Mouse (Mus musculus): ENCODE measurements around the gene Prss30. TPM values are rescaled to one million over a fixed set of nuclear protein-coding genes. Genes with fewer than 3 reads are reported as not detected.

Gene Prss30
- polyA plus RNA-seq, 1 experiment from 2014 or later, result not detected

DNA sequence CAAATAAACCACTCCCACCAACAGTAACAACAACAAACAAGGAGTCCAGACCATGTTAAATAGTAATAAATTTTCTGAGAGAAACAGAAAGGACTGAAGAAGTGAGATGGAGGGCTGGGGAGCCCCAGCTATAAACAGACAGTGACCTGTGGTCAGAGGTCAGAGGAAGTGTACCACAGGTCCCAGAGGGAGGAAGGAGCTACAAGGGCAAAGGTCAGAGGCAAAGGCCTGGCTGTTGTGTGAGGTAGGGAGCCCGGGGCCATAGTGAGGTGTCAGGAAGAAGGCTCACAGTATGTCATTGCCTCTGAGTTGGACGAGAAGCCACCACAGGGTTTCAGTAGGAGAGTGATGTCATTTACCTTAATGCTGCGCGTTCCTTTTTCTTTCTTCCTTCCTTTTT lies 2.5 kb upstream of the Prss30 start:
- no peaks in the 10 kb centered on the region for H3K4me1 ChIP-seq (replicated peaks)
- no peaks in the 10 kb centered on the region for H3K36me3 ChIP-seq
- no peaks in the 10 kb centered on the region for H3K9me3 ChIP-seq (replicated peaks)
- no peak overlapping the region for H3K27ac ChIP-seq
- no peak overlapping the region for H3K4me3 ChIP-seq
- no peaks in the 10 kb centered on the region for H3K27me3 ChIP-seq
- H3K4me2 ChIP-seq, result no peak overlapping the region
- ATAC-seq (replicated peaks; ENCODE audit: insufficient number of reproducible peaks, insufficient read depth, low FRiP score, low read depth), result no peak
- H3K9ac ChIP-seq, result no peak overlapping the region
- WGBS, result 57% methylated on average over 4 of the region's 4 CpGs

DNA sequence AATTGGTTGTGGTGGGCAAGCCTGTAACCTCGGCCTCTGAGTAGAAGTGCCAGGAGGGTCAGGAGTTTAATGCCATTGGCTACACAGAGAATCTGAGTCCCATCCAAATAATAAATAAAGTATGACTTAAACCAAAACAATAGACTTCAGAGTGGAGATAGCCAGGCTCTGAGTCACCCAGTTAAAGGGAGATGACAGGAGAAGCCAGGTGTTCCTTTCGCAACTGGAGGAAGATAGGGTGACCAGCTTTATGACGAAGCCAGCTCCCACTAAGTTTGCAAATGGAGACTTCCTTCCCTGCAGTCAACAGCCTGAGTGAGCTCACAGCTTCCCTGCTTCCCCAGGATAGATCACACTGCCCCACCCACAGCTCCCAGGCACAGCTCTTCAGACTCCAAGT lies 895 bp downstream of the Prss30 start:
- H3K27ac ChIP-seq, result no peak overlapping the region
- H3K36me3 ChIP-seq, result no peaks in the 10 kb centered on the region
- no peaks in the 10 kb centered on the region for H3K27me3 ChIP-seq
- no peak overlapping the region for H3K4me3 ChIP-seq
- WGBS, result 50% methylated on average over 3 of the region's 3 CpGs
- no peak overlapping the region for H3K4me2 ChIP-seq
- no peak for ATAC-seq (replicated peaks; ENCODE audit: insufficient number of reproducible peaks, insufficient read depth, low FRiP score, low read depth)
- H3K4me1 ChIP-seq (replicated peaks), result no peaks in the 10 kb centered on the region
- H3K9me3 ChIP-seq (replicated peaks), result no peaks in the 10 kb centered on the region
- no peak overlapping the region for H3K9ac ChIP-seq

DNA sequence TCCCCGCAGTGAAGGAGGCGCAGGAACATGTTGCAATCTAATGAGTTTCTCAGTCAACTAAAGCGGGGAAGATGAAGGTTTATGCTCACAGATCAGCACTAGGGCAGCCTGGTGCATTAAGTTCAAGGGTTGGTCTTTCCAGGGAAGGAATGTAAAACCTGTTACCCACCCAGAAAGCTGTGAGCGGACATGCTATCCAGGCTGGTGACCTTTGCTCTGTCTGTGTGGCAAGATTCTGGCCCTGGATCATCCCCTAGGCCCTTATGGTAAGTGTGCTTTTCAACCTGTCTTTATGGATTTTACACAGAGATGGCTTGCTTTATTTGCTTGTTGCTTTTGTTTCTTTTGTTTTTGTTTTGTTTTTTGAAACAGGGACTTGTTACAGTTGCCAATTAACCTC lies 3.7 kb downstream of the Prss30 start:
- H3K27me3 ChIP-seq, result no peaks in the 10 kb centered on the region
- H3K36me3 ChIP-seq, result no peaks in the 10 kb centered on the region
- no peaks in the 10 kb centered on the region for H3K9me3 ChIP-seq (replicated peaks)
- H3K27ac ChIP-seq, result no peak overlapping the region
- no peak for ATAC-seq (replicated peaks; ENCODE audit: insufficient number of reproducible peaks, insufficient read depth, low FRiP score, low read depth)
- no peak overlapping the region for H3K9ac ChIP-seq
- H3K4me2 ChIP-seq, result no peak overlapping the region
- H3K4me1 ChIP-seq (replicated peaks), result no peaks in the 10 kb centered on the region
- no peak overlapping the region for H3K4me3 ChIP-seq
- 89% methylated on average over 4 of the region's 4 CpGs for WGBS

DNA sequence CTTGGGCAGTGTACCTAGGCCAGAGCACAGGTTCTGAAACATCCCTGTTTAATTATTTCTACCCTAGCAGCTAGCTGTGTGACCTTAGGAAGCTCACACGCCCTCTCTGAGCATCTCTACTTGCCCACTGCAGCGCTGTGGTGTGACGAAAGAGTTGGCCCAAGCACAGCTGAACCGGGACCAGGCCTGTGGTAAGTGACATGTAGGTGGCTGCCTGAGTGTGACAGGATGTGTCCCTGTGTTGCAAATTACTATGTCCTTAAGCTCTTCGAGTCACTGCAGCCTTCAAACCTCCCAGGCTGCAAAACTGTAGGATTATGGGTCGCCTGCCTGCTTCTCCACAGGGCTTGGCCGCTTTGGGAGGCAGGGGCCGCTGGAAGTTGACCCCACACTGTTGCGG lies 9.1 kb downstream of the Prss30 start:
- Histone ChIP-seq H3K27ac (no peak overlapping the region), H3K4me3 (no peak overlapping the region), H3K9me3 (replicated peaks) (no peaks in the 10 kb centered on the region), H3K36me3 (no peaks in the 10 kb centered on the region), H3K9ac (no peak overlapping the region), H3K4me1 (replicated peaks) (no peaks in the 10 kb centered on the region), H3K27me3 (no peaks in the 10 kb centered on the region), H3K4me2 (no peak overlapping the region)
- ATAC-seq (replicated peaks; ENCODE audit: insufficient number of reproducible peaks, insufficient read depth, low FRiP score, low read depth), result no peak
- 78% methylated on average over 9 of the region's 9 CpGs for WGBS

DNA sequence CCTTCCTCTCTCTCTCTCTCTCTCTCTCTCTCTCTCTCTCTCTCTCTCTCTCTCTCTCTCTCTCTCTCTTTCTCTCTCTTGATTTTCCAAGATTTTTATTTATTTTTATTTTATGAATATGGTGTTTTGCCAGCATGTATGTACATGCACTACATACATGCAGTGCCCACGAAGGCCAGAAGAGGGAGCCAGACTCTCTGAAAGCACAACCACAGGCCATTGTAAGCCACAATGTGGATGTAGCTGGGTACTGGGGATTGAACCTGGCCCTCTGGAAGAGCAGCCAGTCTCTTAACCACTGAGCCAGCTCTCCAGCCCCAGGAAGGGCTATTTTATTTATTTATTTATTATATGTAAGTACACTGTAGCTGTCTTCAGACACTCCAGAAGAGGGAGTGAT lies 11.1 kb downstream of the Prss30 start:
- Histone ChIP-seq H3K9ac (no peak overlapping the region), H3K36me3 (no peaks in the 10 kb centered on the region), H3K4me2 (no peak overlapping the region), H3K4me3 (no peak overlapping the region), H3K4me1 (replicated peaks) (no peaks in the 10 kb centered on the region), H3K27ac (no peak overlapping the region), H3K27me3 (no peaks in the 10 kb centered on the region), H3K9me3 (replicated peaks) (no peaks in the 10 kb centered on the region)
- 14% methylated on average over 1 of the region's 1 CpGs for WGBS
- ATAC-seq (replicated peaks; ENCODE audit: insufficient number of reproducible peaks, insufficient read depth, low FRiP score, low read depth), result no peak

DNA sequence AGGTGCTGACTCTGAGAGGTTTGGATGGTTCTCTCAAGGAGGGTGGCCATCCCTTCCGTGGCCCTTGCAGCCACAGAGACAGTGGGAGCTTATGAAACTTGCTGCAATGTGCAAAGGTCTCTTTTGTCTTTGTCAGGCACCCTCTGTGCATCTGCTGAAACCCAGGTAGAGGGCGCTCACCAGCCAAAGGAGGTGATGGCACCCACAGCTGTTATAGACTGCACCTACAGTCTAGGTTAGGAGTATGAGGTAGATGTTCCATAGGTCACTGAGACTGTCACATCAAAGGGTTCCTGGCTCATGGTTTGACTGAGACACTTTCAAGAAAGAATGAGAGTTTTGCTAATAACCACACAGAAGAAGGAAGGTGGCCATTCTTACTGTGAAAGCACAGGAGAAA lies 11.6 kb downstream of the Prss30 start:
- Histone ChIP-seq H3K4me2 (no peak overlapping the region), H3K36me3 (no peaks in the 10 kb centered on the region), H3K4me3 (no peak overlapping the region), H3K9me3 (replicated peaks) (no peaks in the 10 kb centered on the region), H3K9ac (no peak overlapping the region), H3K4me1 (replicated peaks) (no peaks in the 10 kb centered on the region), H3K27me3 (no peaks in the 10 kb centered on the region), H3K27ac (no peak overlapping the region)
- no peak for ATAC-seq (replicated peaks; ENCODE audit: insufficient number of reproducible peaks, insufficient read depth, low FRiP score, low read depth)
- WGBS, result 50% methylated on average over 2 of the region's 2 CpGs

DNA sequence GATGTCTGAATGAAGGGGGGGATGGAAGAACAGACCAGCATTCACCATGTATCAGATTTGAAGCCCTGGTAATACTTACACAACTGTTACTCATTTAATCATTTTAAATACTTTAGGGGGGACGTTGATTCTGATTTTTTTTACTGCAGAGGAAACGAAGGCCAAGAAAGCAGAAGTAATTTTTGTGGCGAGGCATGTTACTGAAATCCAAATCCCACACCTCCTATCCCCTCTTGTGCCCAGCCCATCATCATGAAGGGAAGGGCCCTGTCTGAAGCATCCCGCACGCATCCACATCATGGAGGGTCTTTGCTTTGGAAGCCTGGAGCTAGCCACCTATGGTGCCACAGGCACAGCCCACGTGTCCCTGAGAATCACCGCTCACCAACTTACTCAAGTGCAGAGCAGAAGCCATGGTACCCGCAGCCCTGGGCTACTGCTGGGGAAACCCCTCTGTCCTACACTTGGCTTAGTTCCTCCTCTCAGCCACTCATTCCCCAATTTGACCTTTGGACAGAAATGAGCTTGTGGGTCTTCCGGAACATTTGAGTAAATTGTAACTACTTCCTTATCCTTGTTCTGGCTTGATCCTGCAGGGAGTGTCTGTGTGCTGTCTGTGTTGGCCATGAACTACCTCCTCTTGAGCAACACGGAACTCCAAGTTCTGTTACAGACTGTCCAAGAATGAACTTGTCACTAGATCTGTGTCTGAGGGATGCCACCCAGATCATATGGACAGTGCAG lies 13.5 kb downstream of the Prss30 start:
- H3K9ac ChIP-seq, result no peak overlapping the region
- H3K4me2 ChIP-seq, result no peak overlapping the region
- no peaks in the 10 kb centered on the region for H3K4me1 ChIP-seq (replicated peaks)
- 71% methylated on average over 10 of the region's 10 CpGs for WGBS
- H3K27me3 ChIP-seq, result no peaks in the 10 kb centered on the region
- H3K4me3 ChIP-seq, result no peak overlapping the region
- no peaks in the 10 kb centered on the region for H3K9me3 ChIP-seq (replicated peaks)
- ATAC-seq (replicated peaks; ENCODE audit: insufficient number of reproducible peaks, insufficient read depth, low FRiP score, low read depth), result no peak
- H3K27ac ChIP-seq, result no peak overlapping the region
- H3K36me3 ChIP-seq, result no peaks in the 10 kb centered on the region

DNA sequence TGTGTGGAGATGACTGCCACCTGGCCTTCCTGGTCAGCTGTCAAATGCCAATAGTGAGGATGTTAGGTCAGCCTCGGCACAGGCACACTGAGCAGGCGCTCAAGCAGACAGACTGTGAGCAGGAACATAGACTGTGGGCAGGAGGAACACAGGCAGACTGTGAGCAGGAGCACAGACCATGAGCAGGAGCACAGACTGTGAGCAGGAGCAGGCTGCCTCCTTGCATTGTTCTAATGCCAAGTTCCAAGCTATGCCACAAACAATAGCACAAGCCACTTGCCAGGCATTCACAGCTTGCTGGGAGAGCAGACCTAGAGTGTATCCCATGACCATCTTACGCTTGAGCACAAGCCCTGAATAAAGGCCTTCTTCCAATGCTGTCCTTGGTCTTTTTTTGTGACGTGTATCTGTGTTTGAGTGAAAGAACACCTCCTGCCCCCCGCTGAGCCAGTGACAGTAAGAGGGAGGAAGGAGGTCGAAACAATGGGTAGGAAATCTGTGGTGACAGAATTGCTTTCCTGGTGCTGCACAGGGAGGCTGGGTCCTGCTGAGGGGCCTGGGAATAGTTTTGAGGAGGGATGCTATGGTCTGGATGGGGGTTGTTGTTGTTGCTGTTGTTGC lies 14.5 kb downstream of the Prss30 start:
- Histone ChIP-seq H3K4me2 (no peak overlapping the region), H3K4me1 (replicated peaks) (no peaks in the 10 kb centered on the region), H3K27me3 (no peaks in the 10 kb centered on the region), H3K9ac (no peak overlapping the region), H3K36me3 (no peaks in the 10 kb centered on the region), H3K4me3 (no peak overlapping the region), H3K27ac (no peak overlapping the region), H3K9me3 (replicated peaks) (no peaks in the 10 kb centered on the region)
- WGBS, result 38% methylated on average over 6 of the region's 6 CpGs
- no peak for ATAC-seq (replicated peaks; ENCODE audit: insufficient number of reproducible peaks, insufficient read depth, low FRiP score, low read depth)

DNA sequence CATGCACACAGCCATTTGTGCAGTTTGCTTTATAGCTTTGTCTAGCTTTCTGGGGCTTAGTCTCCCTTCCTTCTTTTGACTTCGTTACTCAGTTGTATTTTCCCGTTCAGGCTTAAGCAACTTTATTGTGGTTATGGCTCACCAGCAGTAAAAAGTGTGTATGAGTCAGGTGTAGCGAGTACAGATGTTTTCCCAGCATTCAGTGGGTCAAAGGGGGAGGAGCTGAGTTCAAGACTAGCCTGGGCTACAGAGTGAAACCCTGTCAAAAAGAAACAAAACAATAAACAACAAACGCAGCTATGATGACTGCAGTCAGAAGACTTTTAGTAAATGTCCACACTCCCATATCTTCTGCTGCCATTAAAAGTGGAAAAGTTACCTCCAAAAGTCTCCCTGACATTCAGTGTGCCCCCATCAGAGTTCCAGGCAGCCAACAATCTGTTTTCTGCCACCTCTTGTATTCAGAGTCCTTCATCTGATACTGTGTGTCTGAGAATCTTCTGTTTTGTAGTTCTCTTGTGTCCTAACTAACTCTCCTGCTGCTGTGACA lies 18.7 kb downstream of the Prss30 start:
- no peaks in the 10 kb centered on the region for H3K27me3 ChIP-seq
- H3K4me2 ChIP-seq, result no peak overlapping the region
- ATAC-seq (replicated peaks; ENCODE audit: insufficient number of reproducible peaks, insufficient read depth, low FRiP score, low read depth), result no peak
- no peak overlapping the region for H3K4me3 ChIP-seq
- WGBS, result 64% methylated on average over 4 of the region's 4 CpGs
- H3K4me1 ChIP-seq (replicated peaks), result no peaks in the 10 kb centered on the region
- H3K9me3 ChIP-seq (replicated peaks), result no peaks in the 10 kb centered on the region
- H3K27ac ChIP-seq, result no peak overlapping the region
- H3K9ac ChIP-seq, result no peak overlapping the region
- no peaks in the 10 kb centered on the region for H3K36me3 ChIP-seq

DNA sequence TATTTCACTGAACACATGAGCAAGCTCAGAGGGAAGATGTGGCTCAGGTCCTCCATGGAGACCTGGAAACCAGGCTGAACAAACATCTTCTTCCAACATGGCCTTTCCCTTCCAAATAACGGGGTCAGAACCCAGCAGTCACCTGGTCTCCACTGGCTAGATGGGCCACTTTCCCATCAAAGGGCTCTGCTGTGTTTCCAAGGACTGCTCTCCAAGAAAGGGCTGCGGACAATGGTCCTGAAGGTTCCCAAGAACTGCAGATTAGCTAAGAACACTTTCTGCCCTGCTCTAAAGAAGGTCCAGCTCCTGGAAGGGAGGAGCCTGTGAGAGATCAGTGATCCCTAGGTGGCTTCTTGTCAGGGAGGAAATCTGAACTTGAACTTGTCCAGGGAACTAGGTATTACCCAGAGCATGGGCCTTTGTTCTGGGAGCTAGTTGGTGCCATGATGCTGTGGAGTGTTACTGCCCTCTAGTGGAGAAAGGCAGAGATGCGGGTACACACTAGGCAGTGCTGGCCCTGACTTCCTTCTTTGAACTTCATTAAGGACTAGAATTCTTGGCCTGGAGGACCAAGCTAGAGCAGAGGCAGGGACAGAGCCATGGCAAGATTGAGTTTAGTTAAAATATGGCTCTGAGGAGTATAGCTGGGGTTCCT lies 20.2 kb downstream of the Prss30 start:
- Histone ChIP-seq H3K4me3 (no peak overlapping the region), H3K27me3 (0 out of 2 replicates have a peak, but pooled peaks cover 3% of the 10 kb centered on the region), H3K27ac (no peak overlapping the region), H3K4me1 (replicated peaks) (no peaks in the 10 kb centered on the region), H3K4me2 (no peak overlapping the region), H3K36me3 (no peaks in the 10 kb centered on the region), H3K9ac (no peak overlapping the region), H3K9me3 (replicated peaks) (no peaks in the 10 kb centered on the region)
- ATAC-seq (replicated peaks; ENCODE audit: insufficient number of reproducible peaks, insufficient read depth, low FRiP score, low read depth), result peak; percentile 67; the same call in 1 of the 2 replicates
- WGBS, result 33% methylated on average over 3 of the region's 3 CpGs

DNA sequence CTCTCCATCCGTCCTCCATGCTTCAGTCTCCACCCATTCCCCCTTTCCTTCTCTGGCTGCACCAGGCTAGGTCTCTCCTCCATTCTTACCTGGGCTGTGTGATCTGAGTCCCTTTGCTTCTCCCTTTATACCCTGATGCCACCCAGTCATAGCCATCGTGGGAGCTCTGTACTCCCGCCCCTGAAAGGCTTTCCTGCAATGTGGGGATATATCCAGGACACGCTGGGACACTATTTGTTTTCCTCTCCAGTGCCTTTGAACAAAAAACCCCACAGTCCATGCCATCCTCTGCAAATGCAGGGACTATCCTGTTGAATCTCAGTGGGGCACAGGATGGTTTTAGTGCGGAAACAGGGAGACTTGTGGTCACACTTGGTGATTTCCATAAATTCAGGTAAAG lies 25.2 kb downstream of the Prss30 start, which contains the start of gene Sbpl:
Gene Sbpl (minus strand): TSS at position 101 of the 400 bp plus-strand sequence.
- Histone ChIP-seq H3K9me3 (replicated peaks) (no peaks in the 10 kb centered on the region), H3K9ac (no peak within 1 kb of the TSS), H3K27ac (no peak within 1 kb of the TSS), H3K4me1 (replicated peaks) (no peaks in the 10 kb centered on the region), H3K36me3 (no peaks in the 10 kb centered on the region), H3K27me3 (0 out of 2 replicates have a peak, but pooled peaks cover 5% of the 10 kb centered on the region), H3K4me2 (no peak within 1 kb of the TSS), H3K4me3 (no peak within 1 kb of the TSS)
- 68% methylated on average over 5 of the region's 5 CpGs for WGBS
- no peak for ATAC-seq (replicated peaks; ENCODE audit: insufficient number of reproducible peaks, insufficient read depth, low FRiP score, low read depth)

All from heart, embryonic 15.5 days (tissue).